Mouse (Mus musculus) heart, adult 11 months (tissue): ENCODE measurements at regions not wholly inside any gene's neighbourhood (a gene's known extent, or its start where the extent isn't known, plus 50 kb on each side); places are given as distances from the start of the nearest gene placed in this dataset.

Source experiments
- DNase-seq: peaks from one replicate; pipeline ENCODE4 v3.0.0; 2022

DNA sequence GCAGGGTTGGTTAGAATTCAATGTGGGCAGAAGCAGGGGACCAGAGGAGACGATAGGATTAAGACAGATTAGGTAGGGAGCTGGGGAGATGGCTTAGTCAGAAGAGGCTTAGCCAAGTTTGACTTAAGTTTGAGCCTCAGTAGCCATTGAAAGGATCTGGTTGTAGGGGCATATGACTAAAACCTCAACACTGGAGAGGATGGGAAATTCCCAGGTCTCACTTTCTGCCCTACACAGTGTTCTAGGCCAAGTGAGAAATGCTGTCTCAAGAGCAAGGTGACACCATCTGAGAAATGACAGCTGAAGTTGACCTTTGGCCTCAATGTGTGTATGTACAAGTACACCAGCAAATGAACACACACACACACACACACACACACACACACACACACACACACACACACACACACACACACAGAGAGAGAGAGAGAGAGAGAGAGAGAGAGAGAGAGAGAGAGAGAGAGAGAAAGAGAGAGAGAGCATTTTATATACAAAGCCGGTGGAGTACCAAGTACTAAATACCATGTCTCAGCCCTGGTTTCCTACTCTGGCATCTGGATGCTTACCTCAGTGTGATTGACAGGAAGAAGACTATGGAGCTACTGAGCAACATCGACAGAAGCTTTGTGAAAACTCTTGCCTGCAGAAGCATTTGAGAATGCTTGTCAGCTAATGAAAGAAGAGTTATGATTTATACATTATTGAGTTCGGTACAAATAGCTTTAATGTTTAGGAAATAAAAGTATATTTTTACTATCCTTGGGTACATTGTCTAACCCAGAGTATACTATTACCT is 85.3 kb upstream of the 4933412E24Rik start:
- no peak for DNase-seq

- DNase-seq, result peak; percentile 88
Measured at GRCm38 (mm10) chr15:60097141-60097540, 80.7 kb upstream of the 4933412E24Rik start.

GRCm38 (mm10) chr15:60096131-60096530 is 79.7 kb upstream of the 4933412E24Rik start:
- DNase-seq, result no peak

GRCm38 (mm10) chr15:60089921-60090320 is 73.5 kb upstream of the 4933412E24Rik start:
- DNase-seq, result no peak

GRCm38 (mm10) chr15:60088964-60089899 is 72.8 kb upstream of the 4933412E24Rik start:
- DNase-seq, result no peak
